Comparison of ENCODE assay signal across 10 mouse cellular contexts in the genomic region with DNA sequence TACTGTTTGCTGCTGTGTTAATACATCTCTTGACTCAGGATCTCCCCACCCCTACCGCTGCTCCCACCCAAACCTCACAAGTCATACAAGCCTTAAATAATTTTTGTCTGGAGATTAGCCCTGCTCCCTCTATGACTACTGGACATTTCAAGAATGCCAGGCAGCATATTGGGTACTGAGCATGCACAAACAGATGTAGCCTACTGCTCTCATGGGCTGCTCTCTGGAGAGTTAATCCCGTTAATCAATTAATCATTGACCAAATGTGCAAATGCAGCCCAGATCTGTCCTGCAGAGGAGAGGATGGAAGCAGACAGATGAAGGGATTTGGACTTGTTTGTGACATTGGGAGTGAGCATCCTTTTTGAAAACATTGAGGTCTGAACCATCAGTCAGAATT. TPM values are rescaled to one million over a fixed set of nuclear protein-coding genes. Genes with fewer than 3 reads are reported as not detected.
A peak's percentile ranks its signal among the peaks of the same experiment; 100 is the strongest.
DNase-seq lines count a peak whose midpoint lies in the region; ATAC-seq and TF ChIP-seq lines count a peak whose summit lies in the region.
"Had no signal": no experiment of that assay in that cellular context is flagged by ENCODE, and none has a peak within 500 bp of the region (broad histone marks: within the 10 kb centered on the region; RNA-seq: fewer than 3 reads in every experiment).

A gene (plus strand): TSS at position 276 of the 400 bp plus-strand sequence.

- H3K36me3 ChIP-seq in hindbrain, embryonic 13.5 days, result no peaks in the 10 kb centered on the region
- no peaks in the 10 kb centered on the region for H3K36me3 ChIP-seq in hindbrain, embryonic 10.5 days
- H3K36me3 ChIP-seq in heart, embryonic 13.5 days, result no peaks in the 10 kb centered on the region

- no peak within 1 kb of the TSS for H3K4me3 ChIP-seq in hindbrain, embryonic 13.5 days
- no peak within 1 kb of the TSS for H3K4me3 ChIP-seq in hindbrain, embryonic 10.5 days
- peak within 1 kb of the TSS; percentile 14; the same call in 1 of the 2 replicates for H3K4me3 ChIP-seq in heart, embryonic 13.5 days
- no peak within 1 kb of the TSS for H3K4me3 ChIP-seq in gastrocnemius, adult 2 months

- H3K9ac ChIP-seq in hindbrain, embryonic 13.5 days, result no peak within 1 kb of the TSS
- 0 out of 2 replicates have a peak within 1 kb of the TSS, but pooled peaks have one; percentile 37 for H3K9ac ChIP-seq in heart, embryonic 13.5 days

- H3K9me3 ChIP-seq in hindbrain, embryonic 13.5 days, result no peaks in the 10 kb centered on the region
- H3K9me3 ChIP-seq in hindbrain, embryonic 10.5 days, result 0 out of 2 replicates have a peak, but pooled peaks cover 3% of the 10 kb centered on the region
- H3K9me3 ChIP-seq in heart, embryonic 13.5 days, result peaks cover 2% of the 10 kb centered on the region

- intact Hi-C loops in heart, postnatal 25 days (cut with DNase I), result loop anchor here (10.0 kb wide), 1 partner anchor 427 kb away; no protein-coding TSS in a partner anchor
- intact Hi-C loops in left cerebral cortex, postnatal 10 days (cut with DNase I), result no loop called here
- intact Hi-C loops in gastrocnemius, adult 2 months (cut with DNase I), result no loop called here

- H3K4me2 ChIP-seq in hindbrain, embryonic 13.5 days, result peak within 1 kb of the TSS; percentile 10; the same call in 1 of the 2 replicates
- H3K4me2 ChIP-seq in heart, embryonic 13.5 days, result peak within 1 kb of the TSS; percentile 61

- no peak for ATAC-seq in hindbrain, embryonic 13.5 days (ENCODE audit: low FRiP score)
- ATAC-seq in heart, embryonic 13.5 days (ENCODE audit: extremely low read depth, insufficient number of reproducible peaks, low FRiP score, low TSS enrichment), result no peak

- H3K4me1 ChIP-seq in hindbrain, embryonic 13.5 days (replicated peaks), result peaks cover 19% of the 10 kb centered on the region
- peaks cover 20% of the 10 kb centered on the region; the same call in 1 of the 2 replicates for H3K4me1 ChIP-seq in hindbrain, embryonic 10.5 days (replicated peaks)
- H3K4me1 ChIP-seq in heart, embryonic 13.5 days, result peaks cover 10% of the 10 kb centered on the region

- no peak for DNase-seq in hindbrain, embryonic 10.5 days (ENCODE audit: low spot score)
- DNase-seq in heart, postnatal 25 days (ENCODE audit: low spot score), result no peak
- no peak for DNase-seq in left cerebral cortex, postnatal 10 days (ENCODE audit: extremely low spot score in 1 of 2, low spot score in 2 of 2)
- DNase-seq in gastrocnemius, postnatal 4 days (ENCODE audit: low spot score in 2 of 2), result no peak
- no peak for DNase-seq in gastrocnemius, adult 2 months
- DNase-seq in embryo, embryonic 11 days, result no peak
- DNase-seq: thymus, postnatal 36 days had no signal

- H3K27ac ChIP-seq in hindbrain, embryonic 13.5 days, result no peak within 1 kb of the TSS
- H3K27ac ChIP-seq in hindbrain, embryonic 10.5 days, result no peak within 1 kb of the TSS
- no peak within 1 kb of the TSS for H3K27ac ChIP-seq in heart, embryonic 13.5 days (replicated peaks)
- H3K27ac ChIP-seq in gastrocnemius, adult 2 months, result no peak within 1 kb of the TSS

- TF ChIP-seq CTCF in gastrocnemius, adult 2 months (IDR thresholded peaks at IDR 0.05), result no peak

- no peaks in the 10 kb centered on the region for H3K27me3 ChIP-seq in hindbrain, embryonic 13.5 days
- H3K27me3 ChIP-seq in hindbrain, embryonic 10.5 days (ENCODE audit: insufficient read depth, poor library complexity, severe bottlenecking), result no peaks in the 10 kb centered on the region
- H3K27me3 ChIP-seq in heart, embryonic 13.5 days (replicated peaks), result no peaks in the 10 kb centered on the region

- WGBS in hindbrain, embryonic 13.5 days, result 78% methylated on average over 2 of the region's 2 CpGs
- 91% methylated on average over 2 of the region's 2 CpGs for WGBS in hindbrain, embryonic 10.5 days
- WGBS in heart, embryonic 13.5 days, result 87% methylated on average over 2 of the region's 2 CpGs

RNA-seq across cellular contexts. Expression of the gene that starts here (rescaled TPM):
- 7.1 and 7.4 TPM in 2 replicates for polyA plus RNA-seq in hindbrain, embryonic 13.5 days (2015; fragmentation: Nextera tagmentation; extraction: Ambion mirVana)
- 0.31 and 0.36 TPM in 2 replicates for polyA plus RNA-seq in hindbrain, embryonic 10.5 days (2016; fragmentation: Nextera tagmentation; extraction: Ambion mirVana)
- polyA plus RNA-seq in heart, embryonic 13.5 days (2015; fragmentation: Nextera tagmentation; extraction: Ambion mirVana), result 13.6 and 13.8 TPM in 2 replicates
- 10 to 100 TPM; 12.6 to 13.8 TPM for total RNA-seq in heart, postnatal 25 days (2021)
- total RNA-seq in left cerebral cortex, postnatal 10 days (2021), result 10 to 100 TPM; 85.6 to 95.8 TPM
- total RNA-seq in gastrocnemius, postnatal 4 days (2021), result 1 to 10 TPM; 2.0 to 2.6 TPM
- total RNA-seq in gastrocnemius, adult 2 months (2021), result under 1 TPM; 0.61 to 0.75 TPM
- total RNA-seq: neutrophil, adult 5-6 weeks had no signal

Comparison
In these comparisons a context has a peak if more than half of its experiments do, and no peak if none do; other contexts are left out.
1. RNA of the gene that starts here (total RNA-seq): 85.6 to 95.8 TPM in left cerebral cortex, postnatal 10 days; 12.6 to 13.8 TPM in heart, postnatal 25 days, 2.0 to 2.6 TPM in gastrocnemius, postnatal 4 days and 0.61 to 0.75 TPM in gastrocnemius, adult 2 months; every median in the first group is over 4 times any median in the second.